Mouse (Mus musculus): ENCODE results near the gene Uqcc2. TPM values are rescaled to one million over a fixed set of nuclear protein-coding genes. Genes with fewer than 3 reads are reported as not detected.
A peak's percentile ranks its signal among the peaks of the same experiment; 100 is the strongest.

Gene Uqcc2
- polyA plus RNA-seq, 1 experiment: 219 TPM

DNA sequence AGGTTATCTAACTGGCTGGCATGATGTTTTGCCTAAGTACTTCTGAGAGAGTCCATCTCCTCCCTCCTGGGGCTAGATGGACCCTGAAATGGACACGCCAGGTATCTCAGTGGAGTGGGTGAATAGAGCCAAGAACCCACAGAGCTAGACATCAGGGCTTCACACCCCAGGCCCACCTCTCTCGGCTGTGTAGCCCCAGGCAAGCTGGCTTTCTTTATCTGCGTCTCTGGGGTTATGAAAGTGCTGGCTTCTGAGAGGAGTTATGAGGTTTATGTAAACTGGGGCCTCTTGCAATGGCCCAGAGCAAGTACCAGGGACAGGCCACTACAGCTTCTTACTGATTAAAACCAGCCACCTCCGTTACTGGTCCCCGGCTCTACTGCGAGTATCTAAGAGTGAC, 21.2 kb upstream of the Uqcc2 start:
- DNase-seq (ENCODE audit: low read depth): no peak

DNA sequence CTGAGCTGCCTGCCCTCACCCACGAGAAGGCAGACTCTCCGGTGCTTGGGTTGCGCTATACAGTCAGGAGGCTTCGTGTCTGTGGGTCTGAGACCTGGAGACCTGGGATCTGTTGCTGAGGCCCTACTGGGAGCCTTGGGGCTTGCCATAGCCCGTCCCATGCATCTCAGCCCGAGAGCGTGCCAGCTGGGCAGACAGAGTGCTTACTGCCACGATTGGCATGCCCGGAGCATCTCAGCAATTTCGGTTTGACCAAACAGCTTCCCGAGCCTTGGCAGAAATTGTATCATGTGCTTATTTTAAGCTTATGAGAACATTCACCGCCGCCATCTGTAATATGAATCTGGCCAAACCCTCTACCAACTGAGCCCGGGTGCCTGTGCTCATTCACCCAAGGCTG, 20.5 kb upstream of the Uqcc2 start:
- no peak for DNase-seq (ENCODE audit: low read depth)

GRCm38 (mm10) chr17:27153773-27154193, 20.1 kb upstream of the Uqcc2 start:
- no peak for DNase-seq (ENCODE audit: low read depth)

GRCm38 (mm10) chr17:27152976-27153723, 19.4 kb upstream of the Uqcc2 start:
- DNase-seq (ENCODE audit: low read depth): no peak

DNA sequence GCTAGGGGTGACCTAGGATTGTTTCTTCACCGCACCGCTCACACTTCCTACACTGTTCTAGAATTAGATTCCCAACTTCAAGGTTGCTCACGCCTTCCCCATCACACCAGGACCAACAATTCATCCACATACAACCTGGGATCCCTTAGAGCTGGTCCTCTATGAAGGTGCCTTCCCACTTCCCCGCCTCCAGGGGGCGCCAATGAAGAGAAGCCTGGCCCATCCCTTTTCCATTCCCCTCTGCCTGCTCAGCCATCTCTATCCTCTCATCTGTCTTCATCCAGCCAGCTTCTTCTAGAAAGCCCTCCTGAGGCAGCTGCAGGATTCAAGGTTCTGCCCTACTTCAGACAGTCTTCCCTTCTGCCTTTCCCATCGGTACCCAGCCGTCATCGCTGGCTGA, 17.7 kb upstream of the Uqcc2 start:
- DNase-seq (ENCODE audit: low read depth): no peak

GRCm38 (mm10) chr17:27150871-27151270, 17.2 kb upstream of the Uqcc2 start:
- no peak for DNase-seq (ENCODE audit: low read depth)

- DNase-seq (ENCODE audit: low read depth): no peak
Observed at GRCm38 (mm10) chr17:27146323-27146923, 12.7 kb upstream of the Uqcc2 start.

DNA sequence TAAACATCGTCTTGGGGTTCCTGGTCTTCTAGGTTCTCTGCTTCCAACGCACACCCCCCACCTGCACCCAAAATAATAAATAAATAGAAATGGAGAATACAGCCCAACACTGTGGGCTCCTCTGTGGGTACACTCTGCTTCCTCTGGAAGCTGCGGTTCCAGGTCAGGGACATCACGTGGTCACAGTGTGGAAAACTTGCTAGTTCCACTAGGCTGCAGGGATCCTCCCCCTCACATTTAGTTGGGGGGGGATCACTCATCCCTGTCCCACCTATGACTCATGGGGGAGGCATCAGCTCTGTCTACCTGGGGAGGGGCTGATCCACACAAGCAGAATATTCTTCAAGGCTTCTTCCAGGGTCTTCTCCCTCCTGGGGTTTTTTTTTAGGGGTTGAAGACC, 10.4 kb upstream of the Uqcc2 start:
- no peak for DNase-seq (ENCODE audit: low read depth)

- DNase-seq (ENCODE audit: low read depth): no peak
Observed at GRCm38 (mm10) chr17:27141971-27142450, 8.3 kb upstream of the Uqcc2 start.

- no peak for DNase-seq (ENCODE audit: low read depth)
Observed at GRCm38 (mm10) chr17:27140262-27140661, 6.5 kb upstream of the Uqcc2 start.

- no peak for DNase-seq (ENCODE audit: low read depth)
Observed at GRCm38 (mm10) chr17:27139304-27139703, 5.6 kb upstream of the Uqcc2 start.

- DNase-seq (ENCODE audit: low read depth): no peak
Observed at GRCm38 (mm10) chr17:27138396-27138795, 4.7 kb upstream of the Uqcc2 start.

DNA sequence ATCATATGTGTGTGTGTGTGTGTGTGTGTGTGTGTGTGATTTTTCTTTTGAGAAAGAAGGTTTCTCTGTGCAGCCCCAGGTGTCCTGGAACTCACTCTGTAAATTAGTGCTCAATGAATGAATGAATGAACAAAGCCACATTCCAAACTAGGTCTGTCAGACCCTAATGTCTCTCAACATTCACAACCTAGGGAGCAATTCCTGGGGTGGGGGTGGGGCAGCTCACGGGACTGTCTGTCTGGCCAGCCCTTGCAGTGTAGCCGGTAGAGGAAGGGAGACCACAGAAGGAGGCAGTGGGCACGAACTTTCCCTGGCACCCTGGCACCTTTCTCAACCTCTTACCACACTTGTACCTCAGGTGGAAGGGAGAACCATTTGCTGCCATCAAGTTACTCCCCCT, 999 bp upstream of the Uqcc2 start:
- no peak for DNase-seq (ENCODE audit: low read depth)

DNA sequence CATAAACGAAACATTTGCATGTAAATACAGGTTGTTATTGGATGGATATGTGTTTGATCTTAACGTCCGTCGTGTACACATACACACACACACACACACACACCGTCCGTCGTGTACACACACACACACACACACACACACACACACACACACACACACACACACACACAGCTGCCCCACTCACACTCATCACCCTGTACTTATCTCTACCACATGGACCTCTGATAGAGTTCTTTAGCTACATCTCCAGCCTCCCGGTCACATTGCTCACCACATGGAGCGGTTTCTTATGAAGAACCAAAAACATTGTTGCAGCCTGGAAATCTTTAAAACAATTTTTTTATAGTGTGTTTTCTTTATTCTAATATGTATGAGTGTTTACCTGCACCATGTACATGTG, 471 bp upstream of the Uqcc2 start:
- no peak for DNase-seq (ENCODE audit: low read depth)

GRCm38 (mm10) chr17:27132238-27132637, 1.5 kb downstream of the Uqcc2 start:
- DNase-seq (ENCODE audit: low read depth): no peak

DNA sequence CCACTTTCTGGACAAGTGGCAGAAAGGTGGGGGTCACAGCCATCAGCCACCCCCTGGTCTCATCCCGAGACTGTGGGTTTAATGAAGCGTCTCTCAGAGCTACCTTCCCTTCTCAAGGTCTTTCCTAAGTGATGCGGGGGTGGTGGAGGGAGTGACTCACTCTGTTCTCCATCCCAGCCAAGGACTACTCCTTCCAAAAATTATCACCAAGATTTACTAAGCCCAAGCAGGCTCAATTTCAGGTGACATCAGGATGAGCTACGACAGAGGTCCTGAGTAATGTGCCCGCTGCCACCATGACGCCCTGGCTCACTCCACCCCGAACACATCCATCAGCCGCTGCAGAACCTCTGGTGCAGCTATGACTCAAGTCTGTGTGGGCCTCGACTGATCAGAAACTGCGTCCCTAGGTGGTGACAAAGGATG, 2.5 kb downstream of the Uqcc2 start:
- DNase-seq (ENCODE audit: low read depth): peak; percentile 67

GRCm38 (mm10) chr17:27130246-27130645, 3.5 kb downstream of the Uqcc2 start:
- no peak for DNase-seq (ENCODE audit: low read depth)

GRCm38 (mm10) chr17:27129819-27130218, 3.9 kb downstream of the Uqcc2 start:
- DNase-seq (ENCODE audit: low read depth): no peak

GRCm38 (mm10) chr17:27129291-27129690, 4.4 kb downstream of the Uqcc2 start:
- no peak for DNase-seq (ENCODE audit: low read depth)

GRCm38 (mm10) chr17:27128189-27128588, 5.5 kb downstream of the Uqcc2 start:
- DNase-seq (ENCODE audit: low read depth): no peak

DNA sequence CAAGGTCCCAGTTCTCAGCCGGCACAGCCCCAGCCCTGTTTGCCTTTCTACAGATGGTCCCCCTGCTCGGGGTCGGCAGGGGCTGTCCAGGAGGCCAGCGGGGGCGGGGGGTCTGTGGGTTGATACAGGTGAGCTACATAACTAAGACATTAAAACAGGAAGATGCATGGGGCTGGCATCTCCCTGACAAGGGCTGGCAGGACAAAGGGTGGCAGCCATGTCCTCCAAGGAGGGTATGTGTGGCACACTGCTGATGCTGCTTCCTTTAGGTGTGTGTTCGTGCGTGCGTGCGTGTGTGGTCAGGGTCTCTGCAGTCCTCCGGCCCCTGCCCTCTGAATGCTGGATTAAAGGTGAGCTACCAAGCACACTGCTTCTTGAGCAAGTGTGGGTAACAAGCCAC, 6.7 kb downstream of the Uqcc2 start:
- no peak for DNase-seq (ENCODE audit: low read depth)

DNA sequence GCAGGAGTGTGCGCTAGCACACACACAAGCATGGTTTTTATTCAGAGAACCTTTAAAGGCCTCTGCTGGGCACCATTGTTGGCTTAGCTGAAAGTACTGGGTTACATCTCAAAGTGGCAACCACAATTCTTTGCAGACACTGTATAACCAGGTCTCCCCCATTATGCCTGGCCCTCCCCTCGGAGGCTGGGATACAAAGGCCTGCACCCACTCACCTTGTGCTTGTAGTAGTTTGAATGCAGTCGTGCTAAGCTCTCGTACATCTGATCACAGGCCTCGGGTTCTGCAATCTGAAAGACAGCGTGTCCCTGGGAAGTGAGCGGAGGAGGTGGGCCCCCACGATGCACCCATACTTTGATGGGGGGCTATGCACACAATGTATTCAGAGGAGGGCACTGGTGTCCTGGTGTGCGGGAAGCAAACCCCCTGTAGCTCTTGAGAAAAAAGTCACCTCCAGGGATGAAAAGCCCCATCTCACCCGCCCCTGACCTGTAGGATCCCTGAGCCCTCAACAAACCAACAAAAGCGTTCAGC, 8.0 kb downstream of the Uqcc2 start:
- no peak for DNase-seq (ENCODE audit: low read depth)

GRCm38 (mm10) chr17:27125185-27125584, 8.5 kb downstream of the Uqcc2 start:
- DNase-seq (ENCODE audit: low read depth): no peak
